Mouse (Mus musculus): ENCODE data around the gene Simc1. TPM values are rescaled to one million over a fixed set of nuclear protein-coding genes. Genes with fewer than 3 reads are reported as not detected.

Gene Simc1
- total RNA-seq, 2 experiments from 2014 or later, result 8.0 to 8.2 TPM

DNA sequence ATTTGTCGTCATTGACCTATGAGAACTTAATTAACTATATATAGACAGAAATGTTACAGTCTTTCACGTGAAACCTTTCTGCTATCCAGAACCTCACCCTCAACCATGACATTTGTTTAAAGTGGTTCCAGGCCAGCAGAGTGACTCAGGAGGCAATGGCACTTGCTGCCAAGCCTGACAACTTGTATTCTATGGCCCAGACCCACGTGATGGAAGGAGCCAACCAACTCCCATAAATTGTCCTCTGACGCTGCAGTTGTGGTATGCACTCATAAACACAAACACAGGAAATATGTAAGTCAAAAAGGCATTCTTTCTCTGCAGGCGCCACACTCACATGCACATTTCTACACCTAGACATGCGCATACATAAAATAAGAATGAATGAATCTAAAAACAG, 23.6 kb downstream of the Simc1 start:
- no peak for DNase-seq (ENCODE audit: low spot score in 2 of 2)

GRCm38 (mm10) chr13:54532134-54532533, 28.6 kb downstream of the Simc1 start:
- no peak for DNase-seq (ENCODE audit: low spot score in 2 of 2)

GRCm38 (mm10) chr13:54548036-54548435, 44.5 kb downstream of the Simc1 start:
- DNase-seq (ENCODE audit: low spot score in 2 of 2), result no peak

- no peak for DNase-seq (ENCODE audit: low spot score in 2 of 2)
These were observed 52.6 kb downstream of the Simc1 start for GRCm38 (mm10) chr13:54556176-54556575.

DNA sequence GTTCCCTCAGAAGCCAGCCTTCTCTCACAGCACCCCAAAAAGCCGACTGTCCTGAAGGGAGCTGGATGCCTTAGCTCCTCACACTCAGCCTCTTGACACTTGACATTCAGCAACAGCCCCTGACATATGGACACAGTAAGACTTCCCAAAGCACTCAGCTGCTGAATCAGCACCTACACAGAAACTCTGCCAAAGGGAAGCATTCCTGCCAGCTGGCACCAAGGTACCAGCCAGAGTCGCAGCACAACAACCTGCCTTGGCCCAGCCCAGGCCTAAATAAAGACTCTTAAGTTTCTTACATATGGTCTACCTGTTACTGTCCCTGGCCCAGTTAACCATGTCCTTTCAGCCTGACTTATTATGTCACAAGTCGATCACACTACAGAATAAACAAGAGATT, 53.2 kb downstream of the Simc1 start:
- no peak for DNase-seq (ENCODE audit: low spot score in 2 of 2)

DNA sequence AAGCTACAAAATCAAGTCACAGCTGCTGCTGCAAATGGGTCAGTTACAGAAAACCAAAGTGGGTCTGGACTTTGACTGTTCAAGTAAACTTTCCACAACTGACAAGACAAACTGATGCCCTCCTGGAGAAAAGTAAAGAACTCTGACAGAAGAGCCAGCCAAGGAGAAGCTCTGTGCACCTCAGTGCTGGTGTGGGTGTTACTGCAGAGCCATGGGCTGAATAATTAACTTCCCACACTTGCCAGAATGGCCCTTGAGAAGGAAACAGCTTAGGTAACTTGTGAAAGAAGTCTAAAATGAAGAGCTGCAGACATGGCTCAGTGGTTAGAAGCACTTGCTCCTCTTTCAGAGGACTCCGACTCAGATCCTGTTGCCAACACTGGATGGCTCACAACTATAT, 54.1 kb downstream of the Simc1 start:
- no peak for DNase-seq (ENCODE audit: low spot score in 2 of 2)

DNA sequence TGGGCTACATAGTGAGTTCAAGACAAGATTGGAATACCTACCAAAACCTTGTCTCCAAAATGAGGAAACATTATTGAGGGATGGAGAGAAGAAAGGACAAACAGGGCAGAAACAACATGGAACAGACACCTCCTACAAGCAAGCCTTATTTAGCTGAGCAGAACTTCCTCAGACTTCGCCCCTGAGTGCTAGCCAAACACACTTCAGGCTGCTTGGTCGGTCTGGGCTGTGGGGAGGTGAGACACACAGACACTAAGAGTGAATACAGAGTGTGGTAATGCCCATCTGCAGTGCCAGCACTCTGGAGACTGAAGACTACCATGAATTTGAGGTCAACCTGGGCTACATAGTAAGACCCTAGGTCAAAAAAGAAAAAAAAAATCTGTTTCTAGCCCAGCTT, 56.1 kb downstream of the Simc1 start:
- DNase-seq (ENCODE audit: low spot score in 2 of 2), result no peak

DNA sequence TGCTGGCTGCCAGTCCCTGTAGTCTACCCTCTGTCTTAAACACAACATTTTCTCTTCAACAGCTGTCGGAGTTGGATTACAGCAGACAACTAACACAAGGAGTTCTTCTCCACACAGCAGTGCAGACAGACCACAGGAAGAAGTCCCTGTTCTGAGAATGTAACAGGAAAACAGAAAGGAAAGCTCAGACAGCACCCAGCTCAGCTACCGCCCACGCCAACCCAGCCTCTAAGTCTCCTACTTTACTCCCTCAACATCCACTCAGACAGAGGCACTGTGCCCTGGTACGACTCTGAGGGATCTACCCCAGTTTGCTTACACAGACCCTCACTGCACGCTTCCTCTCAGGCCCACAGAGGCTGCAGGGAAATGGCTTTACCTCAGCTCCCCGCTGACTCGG, 57.0 kb downstream of the Simc1 start:
- DNase-seq (ENCODE audit: low spot score in 2 of 2), result no peak

DNA sequence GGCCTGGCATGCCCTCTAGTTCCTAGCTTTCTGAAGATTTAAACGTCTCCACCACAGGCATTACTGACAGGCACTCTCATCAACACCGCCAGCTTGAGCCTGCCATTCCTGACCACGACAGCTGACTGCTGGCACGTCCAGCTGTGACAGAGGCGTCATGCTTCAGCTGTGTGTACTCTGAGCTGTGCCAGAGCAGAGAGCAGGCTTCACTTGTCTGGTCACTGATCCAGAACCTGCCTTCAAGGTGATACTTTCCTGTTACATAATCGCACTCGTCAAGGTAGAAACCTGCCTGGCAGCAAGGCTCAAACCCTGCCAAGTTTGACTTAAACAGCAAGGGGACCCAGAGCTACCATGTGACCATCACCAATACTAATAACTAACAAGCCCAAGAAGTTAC, 59.0 kb downstream of the Simc1 start:
- no peak for DNase-seq (ENCODE audit: low spot score in 2 of 2)

GRCm38 (mm10) chr13:54564232-54565200, 60.9 kb downstream of the Simc1 start:
- DNase-seq (ENCODE audit: low spot score in 2 of 2), result no peak

- peak; percentile 85 to 94 for DNase-seq (ENCODE audit: low spot score in 2 of 2)
These were observed 61.6 kb downstream of the Simc1 start, which contains the start of gene 4833439L19Rik for GRCm38 (mm10) chr13:54565201-54565581. 4833439L19Rik (minus strand) TSS chr13:54565435.

- DNase-seq (ENCODE audit: low spot score in 2 of 2), result no peak
These were observed 62.2 kb downstream of the Simc1 start for GRCm38 (mm10) chr13:54565594-54566345.

GRCm38 (mm10) chr13:54568380-54568779, 64.8 kb downstream of the Simc1 start:
- DNase-seq (ENCODE audit: low spot score in 2 of 2), result no peak

DNA sequence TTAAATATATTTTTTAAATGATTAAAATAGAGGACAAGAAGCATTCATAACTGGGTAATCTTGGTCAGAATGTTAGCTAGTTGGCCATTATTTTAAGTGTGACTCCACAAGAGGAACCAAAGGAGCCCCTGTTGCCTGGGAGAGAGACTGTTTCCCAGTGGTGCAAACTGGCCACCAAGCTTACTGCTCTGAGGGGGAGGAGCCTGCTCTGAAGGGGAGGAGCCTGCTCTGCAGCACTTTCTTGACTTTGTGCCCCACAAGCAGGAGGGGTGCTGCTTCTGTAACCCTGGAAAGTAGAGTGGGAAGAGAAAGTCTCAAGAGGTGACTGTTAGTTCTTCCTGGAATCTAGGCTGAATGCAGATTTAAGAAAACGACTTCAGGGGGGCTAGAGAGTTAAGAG, 65.7 kb downstream of the Simc1 start:
- DNase-seq (ENCODE audit: low spot score in 2 of 2), result no peak

DNA sequence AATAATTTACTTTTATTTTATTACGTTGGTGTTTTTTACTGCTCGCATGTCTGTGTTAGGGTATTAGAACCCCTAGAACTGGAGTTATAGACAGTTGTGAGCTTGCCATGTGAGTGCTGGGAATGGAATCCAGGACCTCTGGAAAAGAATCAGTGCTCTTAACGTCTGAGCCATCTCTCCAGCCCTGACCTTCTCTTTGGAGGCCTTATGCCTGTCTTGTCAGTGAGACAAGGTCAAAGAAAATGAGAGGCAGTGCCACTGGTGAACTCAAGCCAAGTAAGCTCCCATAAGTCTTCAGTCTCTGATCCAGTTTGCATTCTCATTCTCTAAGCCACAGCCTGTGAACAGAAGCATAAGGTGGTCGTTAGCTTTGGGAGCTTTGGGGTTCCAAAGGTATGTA, 67.2 kb downstream of the Simc1 start:
- no peak for DNase-seq (ENCODE audit: low spot score in 2 of 2)

DNA sequence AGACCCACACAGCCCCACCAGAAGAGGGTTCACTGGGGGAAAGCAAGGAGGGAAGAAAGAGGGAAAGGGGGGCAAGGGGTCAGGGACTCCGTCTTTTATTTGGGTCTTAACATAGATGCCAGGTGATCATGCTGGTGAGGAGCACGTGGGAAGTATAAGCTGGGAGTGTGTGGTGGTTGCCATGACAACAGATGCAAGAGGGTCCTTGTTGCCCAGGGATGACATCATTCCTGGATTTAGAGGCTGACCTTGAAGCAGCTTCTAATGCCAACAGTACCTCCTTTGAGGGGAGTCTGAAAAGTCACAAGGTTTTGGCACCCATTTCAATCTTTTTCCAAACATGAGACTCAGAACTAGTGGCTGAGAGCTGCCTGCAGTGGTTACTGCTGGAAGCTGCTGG, 68.1 kb downstream of the Simc1 start:
- no peak for DNase-seq (ENCODE audit: low spot score in 2 of 2)

DNA sequence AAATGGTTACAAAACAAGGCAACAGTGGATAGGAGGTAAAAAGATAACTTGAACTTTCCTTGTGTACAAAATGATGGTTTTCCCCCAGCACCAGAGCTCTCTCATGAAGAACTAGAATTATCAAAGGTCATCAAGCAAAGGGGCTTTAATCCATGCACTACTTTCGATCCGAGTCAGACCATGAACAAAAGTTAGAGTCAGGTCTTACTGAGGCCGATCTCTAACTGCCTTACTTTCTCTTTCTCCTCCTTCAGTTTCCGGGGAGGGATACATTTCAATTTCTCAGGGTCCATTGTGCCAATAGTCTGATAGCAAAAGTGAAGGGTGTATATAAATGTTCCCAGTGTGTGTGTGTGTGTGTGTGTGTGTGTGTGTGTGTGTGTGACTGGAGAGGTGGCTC, 69.0 kb downstream of the Simc1 start:
- no peak for DNase-seq (ENCODE audit: low spot score in 2 of 2)

GRCm38 (mm10) chr13:54574854-54575481, 71.4 kb downstream of the Simc1 start, which contains the start of gene Arl10:
Arl10 (plus strand) TSS chr13:54575015.
- DNase-seq (ENCODE audit: low spot score in 2 of 2), result peak; percentile 61 to 76

- DNase-seq (ENCODE audit: low spot score in 2 of 2), result no peak
These were observed 71.9 kb downstream of the Simc1 start for GRCm38 (mm10) chr13:54575489-54575888.

DNA sequence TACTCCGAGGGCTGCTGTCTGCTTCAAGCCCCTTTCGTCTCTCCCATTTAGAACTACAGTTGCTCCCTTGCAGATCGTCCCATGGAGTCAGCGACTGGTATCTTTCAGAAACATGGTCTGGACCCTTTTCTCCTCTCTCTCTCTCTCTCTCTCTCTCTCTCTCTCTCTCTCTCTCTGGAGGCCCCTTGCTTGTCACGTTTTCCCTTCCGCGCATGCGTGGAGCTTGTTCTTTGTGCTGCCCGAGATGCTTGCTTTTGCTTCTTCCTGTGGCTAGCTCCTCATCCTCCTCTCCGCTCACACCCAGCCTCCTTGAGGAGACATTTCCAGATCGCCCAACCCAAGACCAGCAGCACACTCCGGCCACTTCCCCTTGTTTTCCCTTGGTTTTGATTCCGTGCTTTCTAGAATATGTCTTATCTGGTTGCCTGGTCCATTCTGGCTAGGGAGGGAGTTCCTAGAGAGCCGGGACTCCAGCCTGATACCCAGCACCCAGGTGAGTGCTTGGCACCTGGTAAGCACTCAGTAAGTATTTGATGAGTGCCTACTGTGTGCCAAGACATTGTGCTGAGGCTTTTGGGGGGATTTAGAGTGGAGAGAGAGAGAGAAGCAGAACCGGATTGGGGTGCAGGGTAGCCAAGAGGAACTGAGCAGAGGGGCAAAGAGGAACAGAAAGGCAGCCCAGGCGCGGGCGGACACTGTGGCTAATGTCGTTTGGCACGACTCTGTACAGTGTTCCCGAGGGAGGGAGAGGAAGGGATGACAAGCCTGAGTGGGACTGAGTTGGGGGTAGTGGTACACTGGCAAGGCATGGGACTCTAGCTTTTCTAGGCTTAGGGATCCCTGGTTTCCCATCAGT, 74.3 kb downstream of the Simc1 start:
- no peak for DNase-seq (ENCODE audit: low spot score in 2 of 2)

DNA sequence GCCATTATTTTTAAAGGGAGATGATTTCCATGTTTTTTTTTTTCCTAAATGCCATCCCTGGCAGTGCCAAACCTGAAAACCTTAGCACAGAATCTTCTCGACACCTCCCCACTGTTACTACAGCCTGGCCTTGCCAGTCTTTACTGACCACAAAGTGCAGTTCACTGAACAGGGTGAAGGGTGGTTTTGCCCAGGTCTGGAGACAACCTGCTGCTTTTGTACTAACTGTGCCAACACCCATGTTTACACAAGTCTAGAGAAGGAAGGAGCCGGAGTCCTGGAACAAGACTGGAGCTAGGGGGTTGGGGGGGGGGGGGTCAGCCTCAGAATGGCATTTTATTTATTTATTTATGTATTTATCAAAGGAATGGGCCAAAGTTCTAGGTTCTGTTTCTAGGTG, 77.8 kb downstream of the Simc1 start:
- no peak for DNase-seq (ENCODE audit: low spot score in 2 of 2)
